Mouse (Mus musculus): Measurements from ENCODE around the gene Flvcr2. TPM values are rescaled to one million over a fixed set of nuclear protein-coding genes. Genes with fewer than 3 reads are reported as not detected.

The Flvcr2 gene
- polyA plus RNA-seq, 1 experiment, result 3.4 TPM

GRCm38 (mm10) chr12:85781606-85782005 lies 35.3 kb downstream of the Flvcr2 start:
- H3K4me1 ChIP-seq (ENCODE audit: control insufficient read depth, insufficient read depth, low read length), result no peaks in the 10 kb centered on the region
- 81% methylated on average over 3 of the region's 3 CpGs for WGBS
- no peak overlapping the region for H3K27ac ChIP-seq (ENCODE audit: insufficient read depth, low read length)
- no peak overlapping the region for H3K4me3 ChIP-seq (replicated peaks; ENCODE audit: insufficient read depth, low read depth, low read length)
- H3K27me3 ChIP-seq (ENCODE audit: control insufficient read depth, insufficient read depth, low read length), result no peaks in the 10 kb centered on the region
- TF ChIP-seq POLR2A (IDR thresholded peaks at IDR 0.05; ENCODE audit: borderline replicate concordance, insufficient read depth, low read length) (no peak), CTCF (IDR thresholded peaks at IDR 0.05; ENCODE audit: borderline replicate concordance, insufficient read depth, low read depth, low read length) (no peak)
- no peak for DNase-seq

GRCm38 (mm10) chr12:85784916-85785815 lies 38.8 kb downstream of the Flvcr2 start:
- Histone ChIP-seq H3K4me3 (replicated peaks; ENCODE audit: insufficient read depth, low read depth, low read length) (no peak overlapping the region), H3K27ac (ENCODE audit: insufficient read depth, low read length) (no peak overlapping the region; the same call in 1 of the 2 replicates), H3K27me3 (ENCODE audit: control insufficient read depth, insufficient read depth, low read length) (no peaks in the 10 kb centered on the region), H3K4me1 (ENCODE audit: control insufficient read depth, insufficient read depth, low read length) (no peaks in the 10 kb centered on the region)
- TF ChIP-seq CTCF (IDR thresholded peaks at IDR 0.05; ENCODE audit: borderline replicate concordance, insufficient read depth, low read depth, low read length) (no peak), POLR2A (IDR thresholded peaks at IDR 0.05; ENCODE audit: borderline replicate concordance, insufficient read depth, low read length) (no peak)
- DNase-seq, result no peak
- 75% methylated on average over 19 of the region's 19 CpGs for WGBS

GRCm38 (mm10) chr12:85792158-85792557 lies 45.8 kb downstream of the Flvcr2 start:
- Histone ChIP-seq H3K27ac (ENCODE audit: insufficient read depth, low read length) (no peak overlapping the region), H3K4me3 (replicated peaks; ENCODE audit: insufficient read depth, low read depth, low read length) (no peak overlapping the region), H3K4me1 (ENCODE audit: control insufficient read depth, insufficient read depth, low read length) (no peaks in the 10 kb centered on the region), H3K27me3 (ENCODE audit: control insufficient read depth, insufficient read depth, low read length) (no peaks in the 10 kb centered on the region)
- TF ChIP-seq CTCF (IDR thresholded peaks at IDR 0.05; ENCODE audit: borderline replicate concordance, insufficient read depth, low read depth, low read length) (no peak), POLR2A (IDR thresholded peaks at IDR 0.05; ENCODE audit: borderline replicate concordance, insufficient read depth, low read length) (no peak)
- 47% methylated on average over 4 of the region's 4 CpGs for WGBS
- DNase-seq, result no peak

- Histone ChIP-seq H3K27ac (ENCODE audit: insufficient read depth, low read length) (no peak overlapping the region), H3K27me3 (ENCODE audit: control insufficient read depth, insufficient read depth, low read length) (no peaks in the 10 kb centered on the region), H3K4me1 (ENCODE audit: control insufficient read depth, insufficient read depth, low read length) (no peaks in the 10 kb centered on the region), H3K4me3 (replicated peaks; ENCODE audit: insufficient read depth, low read depth, low read length) (no peak overlapping the region)
- no peak for DNase-seq
- TF ChIP-seq CTCF (IDR thresholded peaks at IDR 0.05; ENCODE audit: borderline replicate concordance, insufficient read depth, low read depth, low read length), result no peak
- TF ChIP-seq POLR2A (IDR thresholded peaks at IDR 0.05; ENCODE audit: borderline replicate concordance, insufficient read depth, low read length), result no peak
- WGBS, result 17% methylated on average over 6 of the region's 6 CpGs
Measured at GRCm38 (mm10) chr12:85792821-85793346, 46.5 kb downstream of the Flvcr2 start.

GRCm38 (mm10) chr12:85794094-85794493 lies 47.8 kb downstream of the Flvcr2 start:
- Histone ChIP-seq H3K4me3 (replicated peaks; ENCODE audit: insufficient read depth, low read depth, low read length) (no peak overlapping the region), H3K27ac (ENCODE audit: insufficient read depth, low read length) (no peak overlapping the region), H3K27me3 (ENCODE audit: control insufficient read depth, insufficient read depth, low read length) (no peaks in the 10 kb centered on the region), H3K4me1 (ENCODE audit: control insufficient read depth, insufficient read depth, low read length) (no peaks in the 10 kb centered on the region)
- DNase-seq, result no peak
- WGBS, result 54% methylated on average over 2 of the region's 2 CpGs
- no peak for TF ChIP-seq CTCF (IDR thresholded peaks at IDR 0.05; ENCODE audit: borderline replicate concordance, insufficient read depth, low read depth, low read length)
- no peak for TF ChIP-seq POLR2A (IDR thresholded peaks at IDR 0.05; ENCODE audit: borderline replicate concordance, insufficient read depth, low read length)

- no peak overlapping the region for H3K27ac ChIP-seq (ENCODE audit: insufficient read depth, low read length)
- DNase-seq, result no peak
- H3K27me3 ChIP-seq (ENCODE audit: control insufficient read depth, insufficient read depth, low read length), result no peaks in the 10 kb centered on the region
- H3K4me1 ChIP-seq (ENCODE audit: control insufficient read depth, insufficient read depth, low read length), result no peaks in the 10 kb centered on the region
- 23% methylated on average over 1 of the region's 1 CpGs for WGBS
- H3K4me3 ChIP-seq (replicated peaks; ENCODE audit: insufficient read depth, low read depth, low read length), result no peak overlapping the region
- TF ChIP-seq POLR2A (IDR thresholded peaks at IDR 0.05; ENCODE audit: borderline replicate concordance, insufficient read depth, low read length) (no peak), CTCF (IDR thresholded peaks at IDR 0.05; ENCODE audit: borderline replicate concordance, insufficient read depth, low read depth, low read length) (no peak)
Measured at GRCm38 (mm10) chr12:85795551-85795950, 49.2 kb downstream of the Flvcr2 start.

- Histone ChIP-seq H3K27ac (ENCODE audit: insufficient read depth, low read length) (no peak overlapping the region), H3K27me3 (ENCODE audit: control insufficient read depth, insufficient read depth, low read length) (no peaks in the 10 kb centered on the region), H3K4me3 (replicated peaks; ENCODE audit: insufficient read depth, low read depth, low read length) (no peak overlapping the region), H3K4me1 (ENCODE audit: control insufficient read depth, insufficient read depth, low read length) (no peaks in the 10 kb centered on the region)
- TF ChIP-seq CTCF (IDR thresholded peaks at IDR 0.05; ENCODE audit: borderline replicate concordance, insufficient read depth, low read depth, low read length) (no peak), POLR2A (IDR thresholded peaks at IDR 0.05; ENCODE audit: borderline replicate concordance, insufficient read depth, low read length) (no peak)
- 24% methylated on average over 9 of the region's 9 CpGs for WGBS
- no peak for DNase-seq
Measured at GRCm38 (mm10) chr12:85800031-85800430, 53.7 kb downstream of the Flvcr2 start.

- TF ChIP-seq CTCF (IDR thresholded peaks at IDR 0.05; ENCODE audit: borderline replicate concordance, insufficient read depth, low read depth, low read length) (no peak), POLR2A (IDR thresholded peaks at IDR 0.05; ENCODE audit: borderline replicate concordance, insufficient read depth, low read length) (no peak)
- Histone ChIP-seq H3K27ac (ENCODE audit: insufficient read depth, low read length) (no peak overlapping the region), H3K4me3 (replicated peaks; ENCODE audit: insufficient read depth, low read depth, low read length) (no peak overlapping the region), H3K4me1 (ENCODE audit: control insufficient read depth, insufficient read depth, low read length) (no peaks in the 10 kb centered on the region), H3K27me3 (ENCODE audit: control insufficient read depth, insufficient read depth, low read length) (no peaks in the 10 kb centered on the region)
- no peak for DNase-seq
- WGBS, result 56% methylated on average over 6 of the region's 6 CpGs
Measured at GRCm38 (mm10) chr12:85809726-85810125, 63.4 kb downstream of the Flvcr2 start.
